Mouse (Mus musculus) layer of hippocampus, postnatal 14 days (tissue): Measurements from ENCODE around the gene Ercc8. TPM values are rescaled to one million over a fixed set of nuclear protein-coding genes. Genes with fewer than 3 reads are reported as not detected.

Source experiments
- DNase-seq, 2 experiments: peaks; one replicate each; pipeline ENCODE4 v3.0.0; 2021 to 2022; ENCODE audit warnings: low spot score in 2 of 2, mixed read lengths in 1 of 2
- total RNA-seq, 2 experiments: library from RNA; stranded (reverse); gene quantifications; 2 replicates each; pipeline ENCODE4 v1.2.3; 2021

Ercc8 gene
- total RNA-seq, 2 experiments from 2014 or later = 20.0 to 25.3 TPM

- DNase-seq = peak in 1 of 2 experiments; percentile 15
Observed at GRCm38 (mm10) chr13:108214485-108215107, 56.1 kb downstream of the Ercc8 start.

- peak in 1 of 2 experiments; percentile 7 for DNase-seq
Observed at GRCm38 (mm10) chr13:108215231-108215780, 56.8 kb downstream of the Ercc8 start.

- no peak for DNase-seq
Observed at GRCm38 (mm10) chr13:108219773-108220172, 61.2 kb downstream of the Ercc8 start.

GRCm38 (mm10) chr13:108229191-108229590 lies 70.7 kb downstream of the Ercc8 start:
- DNase-seq = no peak

GRCm38 (mm10) chr13:108229634-108230330 lies 71.3 kb downstream of the Ercc8 start:
- DNase-seq = no peak

- DNase-seq = peak in 1 of 2 experiments; percentile 16
Observed at GRCm38 (mm10) chr13:108240012-108240411, 81.5 kb downstream of the Ercc8 start.

- DNase-seq = no peak
Observed at GRCm38 (mm10) chr13:108241715-108242114, 83.2 kb downstream of the Ercc8 start.

Other genes with a start within 250 kb of the Ercc8 start
- gene Smim15, start 114.3 kb upstream of the Ercc8 start, total RNA-seq = 10 to 100 TPM; 50.5 to 54.2 TPM
- 10 to 100 TPM; 24.2 to 24.5 TPM for gene Ndufaf2, start 108 bp upstream of the Ercc8 start, total RNA-seq
- gene Elovl7, start 55.7 kb downstream of the Ercc8 start, total RNA-seq = 10 to 100 TPM; 13.9 to 14.8 TPM
- 1 to 10 TPM; 1.8 TPM for gene Depdc1b, start 157.6 kb downstream of the Ercc8 start, total RNA-seq